In genomic region chr11:7568484-7568883, GRCm38 (mm10) we compare ENCODE assay signal across 9 mouse cellular contexts.
DNase-seq lines count a peak whose midpoint lies in the region; ATAC-seq and TF ChIP-seq lines count a peak whose summit lies in the region.
"Had no signal": no experiment of that assay in that cellular context is flagged by ENCODE, and none has a peak within 500 bp of the region (broad histone marks: within the 10 kb centered on the region; RNA-seq: fewer than 3 reads in every experiment).

No protein-coding gene starts in this region.

- 79% methylated on average over 1 of the region's 1 CpGs for WGBS in kidney, embryonic 16.5 days
- 54% methylated on average over 1 of the region's 1 CpGs for WGBS in heart, postnatal 0 days

- no peaks in the 10 kb centered on the region for H3K9me3 ChIP-seq in kidney, embryonic 16.5 days (ENCODE audit: low read length)
- no peaks in the 10 kb centered on the region for H3K9me3 ChIP-seq in heart, postnatal 0 days (replicated peaks; ENCODE audit: control insufficient read depth, low read length)
- H3K9me3 ChIP-seq: limb, embryonic 13.5 days had no signal

- no peaks in the 10 kb centered on the region for H3K4me1 ChIP-seq in kidney, embryonic 16.5 days (ENCODE audit: insufficient read depth, low read length)
- no peaks in the 10 kb centered on the region for H3K4me1 ChIP-seq in heart, postnatal 0 days (ENCODE audit: control insufficient read depth, insufficient read depth)
- H3K4me1 ChIP-seq: limb, embryonic 13.5 days had no signal

- no peak for TF ChIP-seq EP300 in heart, postnatal 0 days (IDR thresholded peaks at IDR 0.05; ENCODE audit: low read depth)

- no peak overlapping the region for H3K4me2 ChIP-seq in kidney, embryonic 16.5 days (replicated peaks; ENCODE audit: low read depth, low read length)
- H3K4me2 ChIP-seq in heart, postnatal 0 days (ENCODE audit: low read depth, low read length), result no peak overlapping the region
- H3K4me2 ChIP-seq: limb, embryonic 13.5 days had no signal

- no peak overlapping the region for H3K4me3 ChIP-seq in kidney, embryonic 16.5 days (ENCODE audit: low read length)
- no peak overlapping the region for H3K4me3 ChIP-seq in heart, postnatal 0 days (ENCODE audit: low read depth, low read length)
- H3K4me3 ChIP-seq: limb, embryonic 13.5 days had no signal

- TF ChIP-seq CTCF in heart, postnatal 0 days (IDR thresholded peaks at IDR 0.05; ENCODE audit: low read depth), result peak; percentile 52

- no peaks in the 10 kb centered on the region for H3K27me3 ChIP-seq in kidney, embryonic 16.5 days (ENCODE audit: insufficient read depth, low read length)
- H3K27me3 ChIP-seq in heart, postnatal 0 days (ENCODE audit: control insufficient read depth, insufficient read depth, low read length), result no peaks in the 10 kb centered on the region
- H3K27me3 ChIP-seq: limb, embryonic 13.5 days had no signal

- H3K27ac ChIP-seq in kidney, embryonic 16.5 days (ENCODE audit: low read length), result no peak overlapping the region
- H3K27ac ChIP-seq in heart, postnatal 0 days (ENCODE audit: low read depth), result no peak overlapping the region
- H3K27ac ChIP-seq: limb, embryonic 13.5 days had no signal

- peak; percentile 42 for DNase-seq in kidney, adult 9 months
- DNase-seq in ES-CJ7 (ENCODE audit: low read depth, low spot score), result peak; percentile 19
- peak; percentile 29 for DNase-seq in NIH3T3 (ENCODE audit: low read depth)
- no peak for DNase-seq in heart, postnatal 0 days (ENCODE audit: low spot score)
- no peak for DNase-seq in B cell, adult 2 months
- no peak for DNase-seq in urinary bladder, adult 2 months (ENCODE audit: low spot score)
- DNase-seq: thymus, postnatal 4 days had no signal

- H3K36me3 ChIP-seq in kidney, embryonic 16.5 days (ENCODE audit: insufficient read depth, low read length), result no peaks in the 10 kb centered on the region
- no peaks in the 10 kb centered on the region for H3K36me3 ChIP-seq in heart, postnatal 0 days (replicated peaks; ENCODE audit: control insufficient read depth, insufficient read depth, low read length)
- H3K36me3 ChIP-seq: limb, embryonic 13.5 days had no signal

- H3K9ac ChIP-seq in kidney, embryonic 16.5 days (replicated peaks; ENCODE audit: low read length), result no peak overlapping the region
- no peak overlapping the region for H3K9ac ChIP-seq in heart, postnatal 0 days (replicated peaks; ENCODE audit: low read depth, low read length)
- H3K9ac ChIP-seq: limb, embryonic 13.5 days had no signal

- ATAC-seq in kidney, embryonic 16.5 days (ENCODE audit: low FRiP score, low TSS enrichment), result no peak
- no peak for ATAC-seq in heart, postnatal 0 days (ENCODE audit: insufficient read depth, low read depth)

Comparison
In these comparisons a context has a peak if more than half of its experiments do, and no peak if none do; other contexts are left out.
1. DNase-seq: peak in kidney, adult 9 months (single experiment), ES-CJ7 (single experiment) and NIH3T3 (single experiment); none in heart, postnatal 0 days (single experiment), B cell, adult 2 months (0 of 2) and urinary bladder, adult 2 months (single experiment).